Mouse (Mus musculus): Measurements from ENCODE around the gene Iqgap1. TPM values are rescaled to one million over a fixed set of nuclear protein-coding genes. Genes with fewer than 3 reads are reported as not detected.
"Not testable (repeated sequence)": the region's sequence is repeated elsewhere in the genome, so short reads cannot be mapped to it uniquely, and the experiment has no call there.

The Iqgap1 gene
- total RNA-seq, 2 experiments from 2014 or later = 39.8 to 46.7 TPM

- DNase-seq (ENCODE audit: low spot score) = no peak
- intact Hi-C loops (cut with DNase I) = no loop called here
These were observed 47.4 kb downstream of the Iqgap1 start for GRCm38 (mm10) chr7:80778376-80778775.

- DNase-seq (ENCODE audit: low spot score) = no peak
- intact Hi-C loops (cut with DNase I) = no loop called here
These were observed 48.6 kb downstream of the Iqgap1 start for GRCm38 (mm10) chr7:80777151-80777550.

- DNase-seq (ENCODE audit: low spot score) = no peak
- intact Hi-C loops (cut with DNase I) = no loop called here
These were observed 49.7 kb downstream of the Iqgap1 start for GRCm38 (mm10) chr7:80776090-80776489.

- no peak for DNase-seq (ENCODE audit: low spot score)
- intact Hi-C loops (cut with DNase I) = no loop called here
These were observed 50.3 kb downstream of the Iqgap1 start for GRCm38 (mm10) chr7:80775448-80775904.

GRCm38 (mm10) chr7:80774615-80775447, 50.9 kb downstream of the Iqgap1 start:
- no peak for DNase-seq (ENCODE audit: low spot score)
- intact Hi-C loops (cut with DNase I) = no loop called here

- DNase-seq (ENCODE audit: low spot score) = no peak
- intact Hi-C loops (cut with DNase I) = no loop called here
These were observed 51.8 kb downstream of the Iqgap1 start for GRCm38 (mm10) chr7:80773834-80774614.

GRCm38 (mm10) chr7:80770466-80770865, 55.3 kb downstream of the Iqgap1 start:
- intact Hi-C loops (cut with DNase I) = no loop called here
- no peak for DNase-seq (ENCODE audit: low spot score)

- DNase-seq (ENCODE audit: low spot score) = no peak
- intact Hi-C loops (cut with DNase I) = no loop called here
These were observed 58.9 kb downstream of the Iqgap1 start for GRCm38 (mm10) chr7:80766861-80767312.

- DNase-seq (ENCODE audit: low spot score) = no peak
- intact Hi-C loops (cut with DNase I) = no loop called here
These were observed 59.7 kb downstream of the Iqgap1 start for GRCm38 (mm10) chr7:80766072-80766471.

- no peak for DNase-seq (ENCODE audit: low spot score)
- intact Hi-C loops (cut with DNase I) = loop anchor here (5.0 kb wide), 1 partner anchor 33 kb away; no protein-coding TSS in a partner anchor
These were observed 61.8 kb downstream of the Iqgap1 start for GRCm38 (mm10) chr7:80763864-80764437.

- no peak for DNase-seq (ENCODE audit: low spot score)
- intact Hi-C loops (cut with DNase I) = loop anchor here (5.0 kb wide), 1 partner anchor 35 kb away; no protein-coding TSS in a partner anchor
These were observed 63.5 kb downstream of the Iqgap1 start for GRCm38 (mm10) chr7:80762297-80762696.

- DNase-seq (ENCODE audit: low spot score) = no peak
- intact Hi-C loops (cut with DNase I) = no loop called here
These were observed 71.7 kb downstream of the Iqgap1 start for GRCm38 (mm10) chr7:80754086-80754485.

- intact Hi-C loops (cut with DNase I) = no loop called here
- DNase-seq (ENCODE audit: low spot score) = no peak
These were observed 72.2 kb downstream of the Iqgap1 start for GRCm38 (mm10) chr7:80753613-80754012.

- DNase-seq (ENCODE audit: low spot score) = no peak
- intact Hi-C loops (cut with DNase I) = no loop called here
These were observed 76.2 kb downstream of the Iqgap1 start for GRCm38 (mm10) chr7:80749624-80750023.

- DNase-seq (ENCODE audit: low spot score); intact Hi-C loops (cut with DNase I): not testable (repeated sequence)
These were observed 76.7 kb downstream of the Iqgap1 start for GRCm38 (mm10) chr7:80749109-80749508.

GRCm38 (mm10) chr7:80747371-80747770, 78.4 kb downstream of the Iqgap1 start:
- intact Hi-C loops (cut with DNase I) = no loop called here
- DNase-seq (ENCODE audit: low spot score) = no peak

GRCm38 (mm10) chr7:80746166-80746761, 79.5 kb downstream of the Iqgap1 start:
- intact Hi-C loops (cut with DNase I) = no loop called here
- DNase-seq (ENCODE audit: low spot score) = no peak

- intact Hi-C loops (cut with DNase I) = no loop called here
- no peak for DNase-seq (ENCODE audit: low spot score)
These were observed 80.0 kb downstream of the Iqgap1 start for GRCm38 (mm10) chr7:80745746-80746145.

- intact Hi-C loops (cut with DNase I) = no loop called here
- DNase-seq (ENCODE audit: low spot score) = no peak
These were observed 80.5 kb downstream of the Iqgap1 start for GRCm38 (mm10) chr7:80745250-80745649.

Measured in heart, postnatal 25 days (tissue).